Mouse (Mus musculus): ENCODE measurements at regions not wholly inside any gene's neighbourhood (a gene's known extent, or its start where the extent isn't known, plus 50 kb on each side); places are given as distances from the start of the nearest gene placed in this dataset.
A peak's percentile ranks its signal among the peaks of the same experiment; 100 is the strongest.

- ATAC-seq, result no peak
- WGBS, result 30% methylated on average over 10 of the region's 10 CpGs
- no peak overlapping the region for H3K9ac ChIP-seq (ENCODE audit: low read length)
- H3K4me1 ChIP-seq (ENCODE audit: control insufficient read depth, insufficient read depth, low read length), result no peaks in the 10 kb centered on the region
- no peaks in the 10 kb centered on the region for H3K27me3 ChIP-seq (replicated peaks; ENCODE audit: control insufficient read depth, insufficient read depth, low read length)
- H3K36me3 ChIP-seq (ENCODE audit: control insufficient read depth, insufficient read depth, low read length), result no peaks in the 10 kb centered on the region
- no peak overlapping the region for H3K4me2 ChIP-seq (ENCODE audit: low read length)
- no peak overlapping the region for H3K27ac ChIP-seq (ENCODE audit: low read depth, low read length)
- no peak for DNase-seq (ENCODE audit: low spot score)
- H3K4me3 ChIP-seq (ENCODE audit: low read depth, low read length), result no peak overlapping the region
- no peaks in the 10 kb centered on the region for H3K9me3 ChIP-seq (replicated peaks; ENCODE audit: control insufficient read depth, low read length)
These were observed 271.7 kb upstream of the Sash1 start for GRCm38 (mm10) chr10:9157299-9158215.

GRCm38 (mm10) chr10:9136099-9136498, 250.2 kb upstream of the Sash1 start:
- Histone ChIP-seq H3K36me3 (ENCODE audit: control insufficient read depth, insufficient read depth, low read length) (no peaks in the 10 kb centered on the region), H3K9ac (ENCODE audit: low read length) (no peak overlapping the region), H3K27ac (ENCODE audit: low read depth, low read length) (no peak overlapping the region), H3K4me2 (ENCODE audit: low read length) (no peak overlapping the region), H3K4me1 (ENCODE audit: control insufficient read depth, insufficient read depth, low read length) (no peaks in the 10 kb centered on the region), H3K27me3 (replicated peaks; ENCODE audit: control insufficient read depth, insufficient read depth, low read length) (no peaks in the 10 kb centered on the region), H3K9me3 (replicated peaks; ENCODE audit: control insufficient read depth, low read length) (no peaks in the 10 kb centered on the region), H3K4me3 (ENCODE audit: low read depth, low read length) (no peak overlapping the region)
- DNase-seq (ENCODE audit: low spot score) (no peak), ATAC-seq (no peak)
- WGBS, result 97% methylated on average over 2 of the region's 2 CpGs

GRCm38 (mm10) chr10:9134293-9135021, 248.6 kb upstream of the Sash1 start:
- Histone ChIP-seq H3K27me3 (replicated peaks; ENCODE audit: control insufficient read depth, insufficient read depth, low read length) (no peaks in the 10 kb centered on the region), H3K9ac (ENCODE audit: low read length) (no peak overlapping the region), H3K36me3 (ENCODE audit: control insufficient read depth, insufficient read depth, low read length) (no peaks in the 10 kb centered on the region), H3K9me3 (replicated peaks; ENCODE audit: control insufficient read depth, low read length) (no peaks in the 10 kb centered on the region), H3K4me1 (ENCODE audit: control insufficient read depth, insufficient read depth, low read length) (no peaks in the 10 kb centered on the region), H3K4me2 (ENCODE audit: low read length) (no peak overlapping the region), H3K4me3 (ENCODE audit: low read depth, low read length) (no peak overlapping the region), H3K27ac (ENCODE audit: low read depth, low read length) (no peak overlapping the region)
- ATAC-seq (no peak), DNase-seq (ENCODE audit: low spot score) (peak; percentile 12)
- WGBS, result 79% methylated on average over 9 of the region's 9 CpGs

GRCm38 (mm10) chr10:9130061-9130460, 244.2 kb upstream of the Sash1 start:
- no peaks in the 10 kb centered on the region for H3K36me3 ChIP-seq (ENCODE audit: control insufficient read depth, insufficient read depth, low read length)
- no peak overlapping the region for H3K9ac ChIP-seq (ENCODE audit: low read length)
- H3K4me1 ChIP-seq (ENCODE audit: control insufficient read depth, insufficient read depth, low read length), result no peaks in the 10 kb centered on the region
- WGBS, result 86% methylated on average over 2 of the region's 2 CpGs
- DNase-seq (ENCODE audit: low spot score) (no peak), ATAC-seq (no peak)
- H3K27ac ChIP-seq (ENCODE audit: low read depth, low read length), result no peak overlapping the region
- H3K27me3 ChIP-seq (replicated peaks; ENCODE audit: control insufficient read depth, insufficient read depth, low read length), result no peaks in the 10 kb centered on the region
- no peaks in the 10 kb centered on the region for H3K9me3 ChIP-seq (replicated peaks; ENCODE audit: control insufficient read depth, low read length)
- no peak overlapping the region for H3K4me2 ChIP-seq (ENCODE audit: low read length)
- H3K4me3 ChIP-seq (ENCODE audit: low read depth, low read length), result no peak overlapping the region

- Histone ChIP-seq H3K4me3 (ENCODE audit: low read depth, low read length) (no peak overlapping the region), H3K9me3 (replicated peaks; ENCODE audit: control insufficient read depth, low read length) (no peaks in the 10 kb centered on the region), H3K36me3 (ENCODE audit: control insufficient read depth, insufficient read depth, low read length) (no peaks in the 10 kb centered on the region), H3K4me2 (ENCODE audit: low read length) (no peak overlapping the region), H3K9ac (ENCODE audit: low read length) (no peak overlapping the region), H3K27me3 (replicated peaks; ENCODE audit: control insufficient read depth, insufficient read depth, low read length) (no peaks in the 10 kb centered on the region), H3K4me1 (ENCODE audit: control insufficient read depth, insufficient read depth, low read length) (peaks cover 10% of the 10 kb centered on the region; the same call in 1 of the 2 replicates), H3K27ac (ENCODE audit: low read depth, low read length) (peak overlapping the region; percentile 27; the same call in 1 of the 2 replicates)
- 5% methylated on average over 4 of the region's 4 CpGs for WGBS
- ATAC-seq (peak; percentile 43; the same call in 1 of the 2 replicates), DNase-seq (ENCODE audit: low spot score) (peak; percentile 36)
These were observed 233.4 kb upstream of the Sash1 start for GRCm38 (mm10) chr10:9119249-9119648.

GRCm38 (mm10) chr10:9117648-9118551, 232.0 kb upstream of the Sash1 start:
- Histone ChIP-seq H3K9ac (ENCODE audit: low read length) (peak overlapping the region; percentile 41), H3K27ac (ENCODE audit: low read depth, low read length) (peak overlapping the region; percentile 60; the same call in 1 of the 2 replicates)
- ATAC-seq, result peak; percentile 91

GRCm38 (mm10) chr10:9117134-9117533, 231.3 kb upstream of the Sash1 start:
- no peak for DNase-seq (ENCODE audit: low spot score)
- H3K27ac ChIP-seq (ENCODE audit: low read depth, low read length), result peak overlapping the region; percentile 60; the same call in 1 of the 2 replicates

More at GRCm38 (mm10) chr10:9117648-9118551, 232.0 kb upstream of the Sash1 start:
- Histone ChIP-seq H3K9me3 (replicated peaks; ENCODE audit: control insufficient read depth, low read length) (no peaks in the 10 kb centered on the region), H3K4me1 (ENCODE audit: control insufficient read depth, insufficient read depth, low read length) (peaks cover 10% of the 10 kb centered on the region; the same call in 1 of the 2 replicates), H3K4me2 (ENCODE audit: low read length) (peak overlapping the region; percentile 51), H3K36me3 (ENCODE audit: control insufficient read depth, insufficient read depth, low read length) (no peaks in the 10 kb centered on the region), H3K4me3 (ENCODE audit: low read depth, low read length) (peak overlapping the region; percentile 24), H3K27me3 (replicated peaks; ENCODE audit: control insufficient read depth, insufficient read depth, low read length) (no peaks in the 10 kb centered on the region)
- 12% methylated on average over 14 of the region's 14 CpGs for WGBS
- DNase-seq (ENCODE audit: low spot score), result peak; percentile 73

GRCm38 (mm10) chr10:9113706-9114105, 227.8 kb upstream of the Sash1 start:
- Histone ChIP-seq H3K4me1 (ENCODE audit: control insufficient read depth, insufficient read depth, low read length) (0 out of 2 replicates have a peak, but pooled peaks cover 10% of the 10 kb centered on the region), H3K27ac (ENCODE audit: low read depth, low read length) (no peak overlapping the region), H3K27me3 (replicated peaks; ENCODE audit: control insufficient read depth, insufficient read depth, low read length) (no peaks in the 10 kb centered on the region), H3K9ac (ENCODE audit: low read length) (no peak overlapping the region), H3K36me3 (ENCODE audit: control insufficient read depth, insufficient read depth, low read length) (no peaks in the 10 kb centered on the region), H3K9me3 (replicated peaks; ENCODE audit: control insufficient read depth, low read length) (no peaks in the 10 kb centered on the region), H3K4me3 (ENCODE audit: low read depth, low read length) (no peak overlapping the region), H3K4me2 (ENCODE audit: low read length) (no peak overlapping the region)
- no peak for DNase-seq (ENCODE audit: low spot score)
- no peak for ATAC-seq
- 83% methylated on average over 5 of the region's 5 CpGs for WGBS

More at GRCm38 (mm10) chr10:9117134-9117533, 231.3 kb upstream of the Sash1 start:
- ATAC-seq, result no peak; the same call in 1 of the 2 replicates
- H3K9ac ChIP-seq (ENCODE audit: low read length), result peak overlapping the region; percentile 35; the same call in 1 of the 2 replicates
- peak overlapping the region; percentile 24 for H3K4me3 ChIP-seq (ENCODE audit: low read depth, low read length)
- H3K36me3 ChIP-seq (ENCODE audit: control insufficient read depth, insufficient read depth, low read length), result no peaks in the 10 kb centered on the region
- peak overlapping the region; percentile 51 for H3K4me2 ChIP-seq (ENCODE audit: low read length)
- WGBS, result 84% methylated on average over 7 of the region's 7 CpGs
- H3K27me3 ChIP-seq (replicated peaks; ENCODE audit: control insufficient read depth, insufficient read depth, low read length), result no peaks in the 10 kb centered on the region
- H3K4me1 ChIP-seq (ENCODE audit: control insufficient read depth, insufficient read depth, low read length), result peaks cover 10% of the 10 kb centered on the region; the same call in 1 of the 2 replicates
- no peaks in the 10 kb centered on the region for H3K9me3 ChIP-seq (replicated peaks; ENCODE audit: control insufficient read depth, low read length)
